Mouse (Mus musculus) embryonic fibroblast, embryonic 13.5 days (primary cell): ENCODE data around the gene Ccdc162.

Experiments
- CTCF ChIP-seq: IDR thresholded peaks from 2 replicates; pipeline ENCODE4 v1.5.1; 2011; ENCODE audit warnings: mild to moderate bottlenecking, control low read depth, low read length, moderate library complexity, borderline replicate concordance; ENCODE audit not compliant: insufficient read depth
- POLR2A ChIP-seq: IDR thresholded peaks from 2 replicates; pipeline ENCODE4 v1.6.1; 2011; ENCODE audit warnings: low read depth, mild to moderate bottlenecking, control low read depth, low read length, moderate library complexity

DNA sequence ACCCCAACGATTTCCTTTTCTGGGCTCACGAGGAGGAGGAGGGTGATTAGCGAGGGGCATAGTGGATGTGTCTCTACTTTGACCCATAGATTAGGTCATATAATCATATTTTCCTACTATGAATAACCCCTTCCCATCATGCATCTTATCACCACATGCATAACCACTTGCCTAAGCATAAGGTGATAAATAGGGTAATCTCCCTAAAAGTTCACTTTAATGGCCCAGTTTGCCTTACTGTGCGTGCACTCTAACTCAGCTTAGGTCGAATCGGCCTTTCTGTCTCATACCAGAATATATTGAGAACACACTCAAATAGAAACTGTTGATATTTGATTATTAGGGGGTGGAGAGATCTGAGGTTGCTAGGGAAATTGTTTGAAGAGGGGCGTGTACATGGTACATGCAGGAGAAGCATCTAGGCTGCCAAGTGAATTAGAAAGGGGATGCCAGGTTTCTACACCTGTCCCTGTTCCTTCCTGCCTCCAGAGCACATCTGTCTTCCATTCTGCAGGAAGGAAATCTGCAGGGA, 171.1 kb downstream of the Ccdc162 start:
- TF ChIP-seq CTCF (no peak), POLR2A (no peak)
